ENCODE assay signal across 13 mouse cellular contexts in the genomic region with DNA sequence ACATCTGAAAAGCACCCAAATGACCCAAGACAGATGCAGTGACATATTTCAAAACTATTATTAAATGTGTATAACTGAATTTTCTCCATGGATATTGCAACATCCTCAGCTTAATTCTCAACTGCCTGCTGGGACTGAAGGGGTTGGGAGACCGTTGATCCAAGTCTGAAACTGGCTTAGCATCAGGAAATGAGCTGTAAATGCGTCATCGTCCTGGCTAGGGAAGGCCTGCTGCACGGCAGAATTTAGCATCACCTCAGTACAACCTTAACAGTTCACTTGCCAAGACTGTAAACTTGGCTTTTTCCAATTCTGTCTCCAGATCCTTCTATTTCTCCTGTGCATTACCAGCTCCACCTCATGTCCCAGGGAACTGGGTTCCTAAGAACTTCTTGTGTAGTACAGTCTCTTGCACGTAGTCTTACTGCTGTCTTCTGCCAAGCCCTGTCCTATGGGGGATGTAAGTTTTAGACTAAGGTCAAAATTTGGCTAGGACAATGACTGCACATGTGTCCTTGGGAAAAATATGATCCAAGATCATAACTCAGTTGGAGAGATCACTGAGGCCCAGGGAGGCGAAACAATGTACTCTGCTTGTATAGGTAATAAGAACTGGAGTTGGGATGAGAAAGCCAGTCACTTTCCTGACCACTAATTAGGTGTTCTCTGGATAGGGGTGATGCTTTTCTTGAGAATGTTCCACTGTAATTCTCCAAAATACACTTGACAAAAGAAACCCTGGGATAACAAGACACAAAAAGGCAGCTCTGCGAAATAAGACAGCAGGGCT.
DNase-seq lines count a peak whose midpoint lies in the region; ATAC-seq and TF ChIP-seq lines count a peak whose summit lies in the region.
"Had no signal": no experiment of that assay in that cellular context is flagged by ENCODE, and none has a peak within 500 bp of the region (broad histone marks: within the 10 kb centered on the region; RNA-seq: fewer than 3 reads in every experiment).

No protein-coding gene starts in this region.

- DNase-seq in kidney, postnatal 0 days (ENCODE audit: low spot score) = peak; percentile 7
- no peak for DNase-seq in kidney, adult 9 months
- peak; percentile 2 to 3 for DNase-seq in heart, postnatal 36 days
- no peak for DNase-seq in thymus, postnatal 25 days
- DNase-seq in yolk sac, embryonic 10.5 days (ENCODE audit: low spot score) = no peak
- DNase-seq: cerebellum, adult 8-10 months; forebrain, postnatal 0 days; kidney, adult 2 months; layer of hippocampus, adult 9-11 months; right cerebral cortex, postnatal 14 days had no signal

- H3K27me3 ChIP-seq in kidney, postnatal 0 days (ENCODE audit: insufficient read depth, low read length) = no peaks in the 10 kb centered on the region
- no peaks in the 10 kb centered on the region for H3K27me3 ChIP-seq in C2C12 (ENCODE audit: control insufficient read depth, insufficient read depth, insufficient read length)
- H3K27me3 ChIP-seq: hindbrain, embryonic 15.5 days had no signal

- no peaks in the 10 kb centered on the region for H3K4me1 ChIP-seq in kidney, postnatal 0 days (replicated peaks; ENCODE audit: insufficient read depth, low read length)
- 0 out of 2 replicates have a peak, but pooled peaks cover 3% of the 10 kb centered on the region for H3K4me1 ChIP-seq in embryonic fibroblast, embryonic 13.5 days (ENCODE audit: control insufficient read depth, insufficient read depth, low read length)
- H3K4me1 ChIP-seq: hindbrain, embryonic 15.5 days had no signal

- no peaks in the 10 kb centered on the region for H3K79me2 ChIP-seq in C2C12 (ENCODE audit: control insufficient read depth, insufficient read depth)

- TF ChIP-seq POLR2A in embryonic fibroblast, embryonic 13.5 days (IDR thresholded peaks at IDR 0.05; ENCODE audit: low read depth, low read length) = no peak

- intact Hi-C loops in heart, postnatal 36 days (cut with DNase I) = no loop called here

- no peak overlapping the region for H3ac ChIP-seq in C2C12 (ENCODE audit: control insufficient read depth, insufficient read length, low read depth)

- 61% methylated on average over 7 of the region's 7 CpGs for WGBS in kidney, postnatal 0 days

- H3K79me3 ChIP-seq in C2C12 (ENCODE audit: low read depth) = no peaks in the 10 kb centered on the region

- TF ChIP-seq CTCF in kidney, postnatal 0 days (IDR thresholded peaks at IDR 0.05; ENCODE audit: low read depth) = no peak
- no peak for TF ChIP-seq CTCF in C2C12 (IDR thresholded peaks at IDR 0.05; ENCODE audit: control insufficient read depth, insufficient read depth, insufficient read length)
- no peak for TF ChIP-seq CTCF in embryonic fibroblast, embryonic 13.5 days (IDR thresholded peaks at IDR 0.05; ENCODE audit: borderline replicate concordance, insufficient read depth, low read length)

- H3K27ac ChIP-seq in kidney, postnatal 0 days = no peak overlapping the region
- peak overlapping the region; percentile 93 for H3K27ac ChIP-seq in embryonic fibroblast, embryonic 13.5 days (ENCODE audit: insufficient read depth, low read length)
- H3K27ac ChIP-seq: hindbrain, embryonic 15.5 days had no signal

- H3K4me2 ChIP-seq in kidney, postnatal 0 days (ENCODE audit: low read length) = no peak overlapping the region
- H3K4me2 ChIP-seq: hindbrain, embryonic 15.5 days had no signal

- no peak for ATAC-seq in kidney, postnatal 0 days (replicated peaks; ENCODE audit: low FRiP score, low read depth)
- ATAC-seq: forebrain, postnatal 0 days had no signal

- H3K9ac ChIP-seq in kidney, postnatal 0 days (ENCODE audit: low read depth, low read length) = no peak overlapping the region
- H3K9ac ChIP-seq: forebrain, postnatal 0 days; hindbrain, embryonic 15.5 days had no signal

- H3K9me3 ChIP-seq in kidney, postnatal 0 days (replicated peaks; ENCODE audit: low read length) = no peaks in the 10 kb centered on the region
- H3K9me3 ChIP-seq: hindbrain, embryonic 15.5 days had no signal

- H3K36me3 ChIP-seq in kidney, postnatal 0 days (ENCODE audit: insufficient read depth, low read length) = no peaks in the 10 kb centered on the region
- no peaks in the 10 kb centered on the region for H3K36me3 ChIP-seq in C2C12 (ENCODE audit: control insufficient read depth, insufficient read depth)
- H3K36me3 ChIP-seq: hindbrain, embryonic 15.5 days had no signal

- no peak overlapping the region for H3K4me3 ChIP-seq in kidney, postnatal 0 days (replicated peaks; ENCODE audit: low read depth, low read length)
- H3K4me3 ChIP-seq in C2C12 (ENCODE audit: insufficient read depth, poor library complexity, severe bottlenecking) = no peak overlapping the region
- no peak overlapping the region for H3K4me3 ChIP-seq in embryonic fibroblast, embryonic 13.5 days (ENCODE audit: insufficient read depth, low read length)
- H3K4me3 ChIP-seq: hindbrain, embryonic 15.5 days had no signal

TF ChIP-seq in C2C12, 6 proteins besides CTCF, POLR2A, EP300 and RAD21:
- TF ChIP-seq CEBPB (IDR thresholded peaks at IDR 0.05; ENCODE audit: low read depth) (peak; percentile 47), MAX (IDR thresholded peaks at IDR 0.05) (no peak), USF1 (IDR thresholded peaks at IDR 0.05; ENCODE audit: low read depth) (no peak), MYOD1 (IDR thresholded peaks at IDR 0.05; ENCODE audit: control insufficient read depth, insufficient read length, low read depth) (no peak), MYOG (IDR thresholded peaks at IDR 0.05; ENCODE audit: control insufficient read depth, extremely low read depth, insufficient read length) (no peak), FOSL1 (IDR thresholded peaks at IDR 0.05; ENCODE audit: insufficient read depth, low read length, poor library complexity, severe bottlenecking) (no peak)

Comparison
In these comparisons a context has a peak if more than half of its experiments do, and no peak if none do; other contexts are left out.
1. DNase-seq: peak in kidney, postnatal 0 days (single experiment) and heart, postnatal 36 days (2 of 2); none in kidney, adult 9 months (single experiment), thymus, postnatal 25 days (single experiment) and yolk sac, embryonic 10.5 days (single experiment).